Mouse (Mus musculus): Measurements from ENCODE around the gene Prss3.
"Not testable (repeated sequence)": the region's sequence is repeated elsewhere in the genome, so short reads cannot be mapped to it uniquely, and the experiment has no call there.

Gene Prss3

GRCm38 (mm10) chr6:41377578-41377977, at the start of gene Prss3:
TSS of gene Prss3 (minus strand) at chr6:41377678.
- DNase-seq (ENCODE audit: low spot score), result not testable (repeated sequence)

- DNase-seq (ENCODE audit: low spot score), result not testable (repeated sequence)
Observed at GRCm38 (mm10) chr6:41392056-41392455, 14.6 kb upstream of the Prss3 start, which contains the start of gene Gm5771. TSS of gene Gm5771 (plus strand) at chr6:41392356.

GRCm38 (mm10) chr6:41391640-41392039, 14.2 kb upstream of the Prss3 start:
- DNase-seq (ENCODE audit: low spot score), result not testable (repeated sequence)

GRCm38 (mm10) chr6:41386781-41387180, 9.3 kb upstream of the Prss3 start:
- no peak for DNase-seq (ENCODE audit: low spot score)

GRCm38 (mm10) chr6:41373772-41374171, 3.7 kb downstream of the Prss3 start:
- DNase-seq (ENCODE audit: low spot score), result not testable (repeated sequence)

- no peak for DNase-seq (ENCODE audit: low spot score)
Observed at GRCm38 (mm10) chr6:41353932-41354331, 23.5 kb downstream of the Prss3 start, which contains the start of gene Try10. TSS of gene Try10 (plus strand) at chr6:41354105.

Data from ovary, postnatal 10 days (tissue).